Mouse (Mus musculus): Measurements from ENCODE around the gene Ccdc158. TPM values are rescaled to one million over a fixed set of nuclear protein-coding genes. Genes with fewer than 3 reads are reported as not detected.

Gene Ccdc158
- polyA plus RNA-seq, 1 experiment, result 0.65 TPM

DNA sequence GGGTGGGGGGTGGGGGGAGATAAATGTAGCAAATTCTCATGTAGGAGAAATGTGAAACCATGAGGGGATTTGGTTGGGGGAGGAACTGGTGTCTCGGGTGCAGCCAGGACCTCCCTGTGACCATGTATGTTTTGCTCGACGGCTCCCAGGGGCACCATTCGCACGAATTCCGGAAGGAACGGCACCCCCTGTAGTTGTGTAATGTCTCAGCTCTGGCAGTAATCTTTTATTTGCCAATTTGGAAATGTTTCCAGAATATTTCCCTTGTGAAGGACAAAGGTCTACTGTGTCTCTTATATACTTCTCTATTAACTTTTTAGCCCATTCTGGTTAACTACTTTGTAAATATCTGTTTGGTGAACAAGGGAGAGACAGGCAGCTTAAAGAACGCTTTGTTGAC is 35.7 kb upstream of the Ccdc158 start:
- Histone ChIP-seq H3K27ac (ENCODE audit: insufficient read depth, low read length) (no peak overlapping the region), H3K4me3 (ENCODE audit: insufficient read depth, low read length) (no peak overlapping the region), H3K4me1 (ENCODE audit: control insufficient read depth, insufficient read depth, low read length) (no peaks in the 10 kb centered on the region)
- TF ChIP-seq POLR2A (IDR thresholded peaks at IDR 0.05; ENCODE audit: extremely low read depth, insufficient read depth, low read length) (no peak), CTCF (IDR thresholded peaks at IDR 0.05; ENCODE audit: extremely low read depth, insufficient read depth, low read length) (no peak)

DNA sequence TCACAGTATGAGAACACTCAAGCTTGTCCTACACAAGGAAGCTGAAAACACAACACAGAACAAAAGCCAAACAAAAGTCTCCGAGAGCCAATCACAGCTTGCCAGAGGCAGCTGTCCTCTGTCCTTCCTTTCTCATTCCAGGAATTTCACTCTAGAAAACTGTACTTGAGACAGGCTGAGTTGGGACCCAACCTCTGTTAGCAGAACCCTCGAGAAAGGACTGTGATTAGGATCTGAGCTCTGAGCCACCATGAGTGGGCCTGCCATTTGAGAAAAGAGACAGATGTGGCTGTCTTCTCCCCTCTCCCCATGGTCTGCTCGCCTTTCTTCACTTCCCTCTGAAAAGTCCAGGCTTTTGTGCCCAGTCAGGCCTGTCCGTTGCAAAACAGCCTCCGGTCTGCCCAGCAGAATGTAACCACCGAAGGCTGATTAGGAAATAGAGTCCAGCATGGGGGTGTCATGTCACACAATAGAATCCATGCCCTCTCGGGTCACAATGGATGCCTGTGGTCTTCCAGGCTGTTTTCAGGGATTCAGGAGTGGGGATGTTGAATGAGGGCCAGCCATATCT is 32.9 kb upstream of the Ccdc158 start:
- no peak overlapping the region for H3K4me3 ChIP-seq (ENCODE audit: insufficient read depth, low read length)
- H3K27ac ChIP-seq (ENCODE audit: insufficient read depth, low read length), result no peak overlapping the region
- no peaks in the 10 kb centered on the region for H3K4me1 ChIP-seq (ENCODE audit: control insufficient read depth, insufficient read depth, low read length)
- TF ChIP-seq CTCF (IDR thresholded peaks at IDR 0.05; ENCODE audit: extremely low read depth, insufficient read depth, low read length) (no peak), POLR2A (IDR thresholded peaks at IDR 0.05; ENCODE audit: extremely low read depth, insufficient read depth, low read length) (no peak)

DNA sequence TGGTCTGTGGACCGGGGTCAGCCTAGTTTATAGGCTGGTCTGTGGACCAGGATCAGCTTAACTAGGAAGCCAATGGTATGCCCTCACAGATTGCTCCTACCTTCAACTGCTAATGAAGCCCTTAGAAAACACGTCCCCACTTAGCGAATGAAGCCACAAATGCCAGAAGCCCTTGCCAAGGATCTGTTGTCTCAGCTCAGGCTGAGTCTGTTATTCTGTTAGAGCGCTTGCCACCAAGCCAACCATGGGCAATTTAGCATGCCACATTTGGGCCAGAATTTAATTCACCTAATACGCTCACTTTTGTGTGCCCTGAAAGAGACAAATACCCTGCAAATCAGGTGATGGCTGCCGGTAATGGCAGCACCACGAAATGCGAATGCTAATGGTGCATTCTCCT is 28.6 kb upstream of the Ccdc158 start:
- TF ChIP-seq CTCF (IDR thresholded peaks at IDR 0.05; ENCODE audit: extremely low read depth, insufficient read depth, low read length) (no peak), POLR2A (IDR thresholded peaks at IDR 0.05; ENCODE audit: extremely low read depth, insufficient read depth, low read length) (no peak)
- Histone ChIP-seq H3K4me3 (ENCODE audit: insufficient read depth, low read length) (no peak overlapping the region), H3K27ac (ENCODE audit: insufficient read depth, low read length) (no peak overlapping the region), H3K4me1 (ENCODE audit: control insufficient read depth, insufficient read depth, low read length) (no peaks in the 10 kb centered on the region)

DNA sequence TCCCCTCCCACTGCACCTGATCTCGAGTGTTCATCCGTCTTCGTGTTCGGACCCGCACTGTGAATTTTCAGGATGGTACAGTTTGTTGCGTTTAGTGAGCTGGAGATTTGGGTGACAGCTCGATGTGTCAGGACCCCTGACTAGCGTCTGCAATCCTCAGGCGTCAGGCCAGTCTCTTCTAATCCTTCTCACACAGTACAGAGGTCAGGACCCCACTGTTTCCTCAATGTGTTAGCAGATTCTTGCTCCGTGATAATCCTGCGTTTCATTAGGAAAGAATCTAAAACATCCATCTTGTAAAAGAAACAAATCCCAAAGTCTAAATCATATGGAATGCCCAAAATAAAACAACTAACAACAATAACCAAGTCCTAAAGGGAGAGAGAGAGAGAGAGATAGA is 26.7 kb upstream of the Ccdc158 start:
- TF ChIP-seq POLR2A (IDR thresholded peaks at IDR 0.05; ENCODE audit: extremely low read depth, insufficient read depth, low read length) (no peak), CTCF (IDR thresholded peaks at IDR 0.05; ENCODE audit: extremely low read depth, insufficient read depth, low read length) (no peak)
- H3K4me1 ChIP-seq (ENCODE audit: control insufficient read depth, insufficient read depth, low read length), result no peaks in the 10 kb centered on the region; the same call in 1 of the 2 replicates
- H3K27ac ChIP-seq (ENCODE audit: insufficient read depth, low read length), result no peak overlapping the region
- no peak overlapping the region for H3K4me3 ChIP-seq (ENCODE audit: insufficient read depth, low read length)

DNA sequence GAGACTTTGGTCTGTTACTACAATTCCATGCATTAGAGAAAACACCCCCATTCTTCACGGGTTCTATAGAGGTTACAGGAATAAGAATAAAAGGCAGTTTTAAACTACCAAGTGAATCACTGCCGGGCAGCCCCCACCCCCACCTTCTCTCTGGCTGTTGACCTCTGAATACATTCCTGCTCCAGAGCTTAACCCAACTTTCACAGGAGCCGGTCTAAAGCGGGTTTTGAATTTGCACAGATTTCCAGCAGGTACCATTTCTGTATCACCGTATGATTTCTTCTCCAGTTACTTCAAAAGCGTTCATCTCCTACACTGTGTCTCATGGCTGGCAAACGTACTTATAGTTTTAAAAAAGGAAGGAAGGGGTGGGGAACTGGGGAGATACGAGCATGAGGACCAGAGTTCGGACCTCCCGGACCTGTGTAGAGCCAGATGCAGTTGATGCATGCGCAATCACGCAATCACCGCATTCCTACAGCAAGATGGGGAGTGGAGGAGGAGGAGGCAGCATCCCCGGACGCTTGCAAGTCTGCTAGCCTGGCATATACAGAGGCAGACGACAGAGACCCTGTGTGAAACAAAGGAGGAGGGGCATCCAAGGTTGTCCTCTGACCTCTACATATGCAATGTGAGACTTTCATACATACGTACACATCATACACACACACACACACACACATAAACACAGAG is 23.9 kb upstream of the Ccdc158 start:
- no peaks in the 10 kb centered on the region; the same call in 1 of the 2 replicates for H3K4me1 ChIP-seq (ENCODE audit: control insufficient read depth, insufficient read depth, low read length)
- TF ChIP-seq CTCF (IDR thresholded peaks at IDR 0.05; ENCODE audit: extremely low read depth, insufficient read depth, low read length) (no peak), POLR2A (IDR thresholded peaks at IDR 0.05; ENCODE audit: extremely low read depth, insufficient read depth, low read length) (no peak)
- H3K27ac ChIP-seq (ENCODE audit: insufficient read depth, low read length), result no peak overlapping the region
- peak overlapping the region; percentile 32 for H3K4me3 ChIP-seq (ENCODE audit: insufficient read depth, low read length)

DNA sequence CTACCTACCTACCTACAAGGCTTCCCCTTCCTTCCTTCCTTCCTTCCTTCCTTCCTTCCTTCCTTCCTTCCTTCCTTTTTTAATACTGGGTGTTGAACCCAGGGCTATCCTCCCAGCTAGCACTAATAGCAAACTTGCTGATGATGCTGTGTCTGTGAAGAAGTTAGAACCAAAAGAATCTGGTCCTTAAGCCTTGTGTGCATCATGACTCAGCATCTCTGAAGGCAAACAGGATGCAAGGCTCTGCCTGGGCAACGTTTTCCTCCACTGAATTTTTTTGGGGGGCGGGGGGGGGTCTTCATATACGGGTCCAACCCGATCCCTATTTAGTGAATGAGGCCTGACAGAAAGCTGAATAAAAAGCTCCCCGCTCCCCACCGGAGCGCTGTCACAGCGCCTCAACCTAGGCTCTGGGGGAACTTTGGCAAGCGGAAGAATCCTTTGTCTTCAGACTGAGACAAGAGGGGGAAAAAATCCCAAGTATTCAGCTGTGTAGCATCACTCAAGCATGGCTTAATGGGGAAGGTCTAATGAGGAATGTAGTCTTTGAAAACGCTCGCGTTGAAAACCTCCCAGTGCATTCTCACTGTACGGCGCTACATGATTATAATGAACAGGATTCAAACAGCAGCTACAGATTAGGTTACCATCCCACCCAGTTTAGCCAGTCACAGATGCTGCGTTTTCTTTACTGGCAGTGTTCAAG is 23.2 kb upstream of the Ccdc158 start:
- TF ChIP-seq CTCF (IDR thresholded peaks at IDR 0.05; ENCODE audit: extremely low read depth, insufficient read depth, low read length) (no peak), POLR2A (IDR thresholded peaks at IDR 0.05; ENCODE audit: extremely low read depth, insufficient read depth, low read length) (no peak)
- Histone ChIP-seq H3K4me1 (ENCODE audit: control insufficient read depth, insufficient read depth, low read length) (no peaks in the 10 kb centered on the region; the same call in 1 of the 2 replicates), H3K27ac (ENCODE audit: insufficient read depth, low read length) (no peak overlapping the region), H3K4me3 (ENCODE audit: insufficient read depth, low read length) (peak overlapping the region; percentile 14)

DNA sequence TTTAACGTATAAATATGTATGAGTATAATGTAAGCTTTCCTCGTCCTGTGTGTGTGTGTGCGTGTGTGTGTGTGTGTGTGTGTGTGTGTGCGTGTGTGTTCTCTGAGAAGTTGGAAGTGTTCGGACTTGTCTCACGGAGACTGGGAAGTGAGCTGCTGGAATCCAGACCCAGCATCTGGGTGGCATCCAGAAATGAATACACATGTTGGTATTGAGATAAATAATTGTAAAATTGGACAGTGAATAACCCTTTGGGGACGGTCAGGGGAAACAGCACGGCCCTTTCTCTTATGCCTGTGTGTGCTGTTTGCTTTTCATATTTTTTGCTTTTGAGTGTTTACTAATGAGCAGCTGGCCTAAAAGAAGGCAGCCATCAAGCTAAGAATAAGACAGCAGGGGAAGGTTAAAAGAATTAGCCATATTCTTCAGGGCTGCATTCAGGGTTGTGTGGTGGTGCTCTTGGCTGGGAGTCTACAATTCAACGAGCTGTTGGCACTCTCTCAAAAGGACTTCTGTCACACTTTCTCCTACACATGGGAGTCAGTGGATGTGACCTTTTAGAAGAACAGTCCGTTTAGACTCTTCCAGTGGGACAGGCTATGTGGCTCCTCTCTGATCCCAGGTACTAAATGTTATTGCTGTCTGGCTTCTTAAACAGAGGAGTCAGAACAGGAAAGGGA is 19.4 kb upstream of the Ccdc158 start:
- Histone ChIP-seq H3K4me1 (ENCODE audit: control insufficient read depth, insufficient read depth, low read length) (no peaks in the 10 kb centered on the region; the same call in 1 of the 2 replicates), H3K4me3 (ENCODE audit: insufficient read depth, low read length) (no peak overlapping the region), H3K27ac (ENCODE audit: insufficient read depth, low read length) (no peak overlapping the region)
- TF ChIP-seq CTCF (IDR thresholded peaks at IDR 0.05; ENCODE audit: extremely low read depth, insufficient read depth, low read length) (no peak), POLR2A (IDR thresholded peaks at IDR 0.05; ENCODE audit: extremely low read depth, insufficient read depth, low read length) (no peak)

DNA sequence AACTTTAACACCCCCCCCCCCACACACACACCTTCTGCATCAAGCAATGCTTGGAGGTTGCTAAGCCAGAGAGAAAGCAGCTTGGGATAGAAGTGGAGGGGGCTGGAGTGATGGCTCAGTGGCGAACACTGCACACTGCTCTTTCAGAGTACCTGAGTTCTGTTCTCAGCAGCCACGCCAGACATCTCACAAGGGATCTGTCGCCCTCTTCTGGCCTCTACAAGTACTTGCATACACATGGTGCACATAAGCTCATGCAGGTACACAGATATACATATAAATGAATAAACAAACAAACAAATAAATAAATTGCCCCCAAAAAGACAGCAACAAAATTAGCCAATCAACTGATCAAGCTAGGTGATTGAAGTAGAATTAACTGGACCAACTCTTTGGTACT is 18.7 kb upstream of the Ccdc158 start:
- no peak overlapping the region for H3K27ac ChIP-seq (ENCODE audit: insufficient read depth, low read length)
- TF ChIP-seq CTCF (IDR thresholded peaks at IDR 0.05; ENCODE audit: extremely low read depth, insufficient read depth, low read length), result no peak
- TF ChIP-seq POLR2A (IDR thresholded peaks at IDR 0.05; ENCODE audit: extremely low read depth, insufficient read depth, low read length), result no peak
- no peaks in the 10 kb centered on the region; the same call in 1 of the 2 replicates for H3K4me1 ChIP-seq (ENCODE audit: control insufficient read depth, insufficient read depth, low read length)
- no peak overlapping the region for H3K4me3 ChIP-seq (ENCODE audit: insufficient read depth, low read length)

DNA sequence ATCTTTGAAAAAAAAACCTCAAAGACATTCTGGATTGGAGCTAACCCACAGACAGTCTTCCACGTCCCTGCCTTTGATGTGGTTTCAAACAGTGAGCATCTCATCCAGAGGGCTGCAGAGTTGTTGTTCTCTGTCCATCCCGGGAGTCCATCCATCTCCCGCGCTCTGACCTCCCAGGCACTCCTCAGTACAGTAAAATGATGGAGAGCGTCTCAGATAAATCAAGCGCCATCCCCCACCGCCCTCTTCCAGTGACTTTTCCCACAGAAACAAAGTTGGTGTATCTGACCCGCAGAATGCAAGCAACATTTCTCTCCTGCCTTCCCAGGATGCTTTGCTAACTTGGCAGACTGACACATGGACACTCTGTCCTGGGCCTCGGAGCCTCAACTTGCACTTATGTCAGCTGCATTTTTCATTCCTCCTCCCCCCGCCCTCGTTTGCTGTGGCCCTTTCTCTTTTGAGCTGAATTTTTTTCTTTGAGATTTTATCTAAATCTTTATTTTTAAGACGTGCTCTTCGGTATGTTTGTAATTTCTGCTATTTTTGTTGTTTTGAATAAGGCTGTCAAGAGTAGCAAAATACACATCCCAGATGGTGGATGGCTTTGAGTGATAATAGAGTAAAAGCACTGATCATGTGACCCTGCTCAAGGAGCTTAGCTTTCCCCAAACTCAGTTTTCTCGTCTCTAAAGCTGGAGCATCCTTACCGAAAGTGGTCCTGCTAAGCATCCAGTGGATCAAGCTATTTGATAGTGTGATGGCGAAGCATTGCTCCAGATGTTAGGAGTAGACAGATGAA is 17.3 kb upstream of the Ccdc158 start:
- TF ChIP-seq POLR2A (IDR thresholded peaks at IDR 0.05; ENCODE audit: extremely low read depth, insufficient read depth, low read length) (no peak), CTCF (IDR thresholded peaks at IDR 0.05; ENCODE audit: extremely low read depth, insufficient read depth, low read length) (no peak)
- H3K4me1 ChIP-seq (ENCODE audit: control insufficient read depth, insufficient read depth, low read length), result no peaks in the 10 kb centered on the region
- H3K4me3 ChIP-seq (ENCODE audit: insufficient read depth, low read length), result no peak overlapping the region
- no peak overlapping the region for H3K27ac ChIP-seq (ENCODE audit: insufficient read depth, low read length)

Data from cortical plate, adult 2 months (tissue).